Mouse (Mus musculus): ENCODE results near the gene Ush1g. TPM values are rescaled to one million over a fixed set of nuclear protein-coding genes. Genes with fewer than 3 reads are reported as not detected.

Ush1g gene
- total and polyA plus RNA-seq, 3 experiments, result not detected

GRCm38 (mm10) chr11:115303167-115303566, 18.7 kb downstream of the Ush1g start:
- Histone ChIP-seq H3K27me3 (ENCODE audit: control insufficient read depth in 1 of 2, insufficient read depth in 2 of 2, low read length in 2 of 2) (peaks cover 0 to 7% of the 10 kb centered on the region in 2 experiments), H3K4me3 (ENCODE audit: control insufficient read depth in 1 of 2, insufficient read depth in 1 of 2, low read depth in 2 of 2, low read length in 2 of 2) (no peak overlapping the region), H3K79me2 (ENCODE audit: control insufficient read depth, insufficient read depth, low read length, poor library complexity) (no peaks in the 10 kb centered on the region), H3K4me1 (ENCODE audit: control insufficient read depth in 1 of 2, insufficient read depth in 2 of 2, low read length in 2 of 2) (no peaks in the 10 kb centered on the region), H3K9ac (ENCODE audit: control insufficient read depth, low read depth, low read length, poor library complexity, severe bottlenecking) (no peak overlapping the region), H3K9me3 (replicated peaks; ENCODE audit: insufficient read depth, low read length) (no peaks in the 10 kb centered on the region), H3K36me3 (ENCODE audit: control insufficient read depth in 1 of 2, insufficient read depth in 2 of 2, low read length in 2 of 2) (no peaks in the 10 kb centered on the region), H3K27ac (ENCODE audit: control insufficient read depth, low read depth, low read length) (no peak overlapping the region)
- TF ChIP-seq GABPA (IDR thresholded peaks at IDR 0.05; ENCODE audit: low read depth, low read length), result no peak
- no peak for TF ChIP-seq KAT2A (conservative IDR thresholded peaks at IDR 0.05; ENCODE audit: low read depth, low read length)
- TF ChIP-seq ETS1 (IDR thresholded peaks at IDR 0.05; ENCODE audit: low read depth, low read length), result no peak
- no peak for TF ChIP-seq HCFC1 (IDR thresholded peaks at IDR 0.05; ENCODE audit: low read depth, low read length)
- no peak for TF ChIP-seq ZC3H11A (IDR thresholded peaks at IDR 0.05; ENCODE audit: low read depth, low read length)
- TF ChIP-seq GATA1 (IDR thresholded peaks at IDR 0.05; ENCODE audit: low read depth, low read length), result no peak
- TF ChIP-seq NRF1 (IDR thresholded peaks at IDR 0.05; ENCODE audit: insufficient read depth, low read depth, low read length, poor library complexity, severe bottlenecking), result no peak
- TF ChIP-seq BHLHE40 (IDR thresholded peaks at IDR 0.05; ENCODE audit: borderline replicate concordance, low read depth, low read length), result no peak
- TF ChIP-seq MEF2A (IDR thresholded peaks at IDR 0.05; ENCODE audit: extremely low read depth, insufficient replicate concordance, low read depth, low read length, poor library complexity, severe bottlenecking), result no peak
- no peak for TF ChIP-seq CHD2 (IDR thresholded peaks at IDR 0.05; ENCODE audit: low read length)
- TF ChIP-seq JUND (IDR thresholded peaks at IDR 0.05; ENCODE audit: low read depth, low read length), result no peak
- TF ChIP-seq ELF1 (IDR thresholded peaks at IDR 0.05; ENCODE audit: low read depth, low read length), result no peak
- TF ChIP-seq USF2 (IDR thresholded peaks at IDR 0.05; ENCODE audit: borderline replicate concordance in 1 of 2, insufficient read depth in 1 of 2, low read depth in 1 of 2, low read length in 2 of 2), result no peak
- no peak for DNase-seq (ENCODE audit: low read depth, low spot score)

- peaks cover 0 to 5% of the 10 kb centered on the region in 2 experiments; a peak in 1 of 4 replicates for H3K27me3 ChIP-seq (ENCODE audit: control insufficient read depth in 1 of 2, insufficient read depth in 2 of 2, low read length in 2 of 2)
- no peak for TF ChIP-seq ZMIZ1 (IDR thresholded peaks at IDR 0.05; ENCODE audit: low read depth, low read length)
- no peak for TF ChIP-seq POLR2A (IDR thresholded peaks at IDR 0.05; ENCODE audit: control insufficient read depth in 1 of 2, insufficient read depth in 1 of 2, low read depth in 1 of 2, low read length in 2 of 2, poor library complexity in 1 of 2)
- no peak for TF ChIP-seq ZC3H11A (IDR thresholded peaks at IDR 0.05; ENCODE audit: low read depth, low read length)
- TF ChIP-seq ELF1 (IDR thresholded peaks at IDR 0.05; ENCODE audit: low read depth, low read length), result no peak
- TF ChIP-seq MYC (IDR thresholded peaks at IDR 0.05; ENCODE audit: low read depth, low read length), result no peak
- no peak for TF ChIP-seq ETS1 (IDR thresholded peaks at IDR 0.05; ENCODE audit: low read depth, low read length)
- no peak for TF ChIP-seq TCF12 (IDR thresholded peaks at IDR 0.05; ENCODE audit: low read depth, low read length)
- no peak for TF ChIP-seq EP300 (IDR thresholded peaks at IDR 0.05; ENCODE audit: low read depth in 1 of 2, low read length in 2 of 2)
- TF ChIP-seq GATA1 (IDR thresholded peaks at IDR 0.05; ENCODE audit: low read depth, low read length), result no peak
- TF ChIP-seq CHD1 (IDR thresholded peaks at IDR 0.05; ENCODE audit: low read depth, low read length), result no peak
- TF ChIP-seq TBP (IDR thresholded peaks at IDR 0.05; ENCODE audit: low read depth, low read length), result no peak
- no peak for TF ChIP-seq MYB (IDR thresholded peaks at IDR 0.05; ENCODE audit: low read depth, low read length)
- TF ChIP-seq UBTF (IDR thresholded peaks at IDR 0.05; ENCODE audit: borderline replicate concordance, insufficient read depth, low read depth, low read length), result no peak
- TF ChIP-seq NRF1 (IDR thresholded peaks at IDR 0.05; ENCODE audit: insufficient read depth, low read depth, low read length, poor library complexity, severe bottlenecking), result no peak
- TF ChIP-seq KAT2A (conservative IDR thresholded peaks at IDR 0.05; ENCODE audit: low read depth, low read length), result no peak
- TF ChIP-seq MEF2A (IDR thresholded peaks at IDR 0.05; ENCODE audit: extremely low read depth, insufficient replicate concordance, low read depth, low read length, poor library complexity, severe bottlenecking), result no peak
- no peak for TF ChIP-seq E2F4 (IDR thresholded peaks at IDR 0.05; ENCODE audit: borderline replicate concordance, low read depth, low read length)
These were observed 20.5 kb downstream of the Ush1g start for GRCm38 (mm10) chr11:115301351-115301750.

More at GRCm38 (mm10) chr11:115301351-115301750, 20.5 kb downstream of the Ush1g start:
- Histone ChIP-seq H3K79me2 (ENCODE audit: control insufficient read depth, insufficient read depth, low read length, poor library complexity) (no peaks in the 10 kb centered on the region), H3K9me3 (replicated peaks; ENCODE audit: insufficient read depth, low read length) (no peaks in the 10 kb centered on the region), H3K27ac (ENCODE audit: control insufficient read depth, low read depth, low read length) (no peak overlapping the region), H3K9ac (ENCODE audit: control insufficient read depth, low read depth, low read length, poor library complexity, severe bottlenecking) (no peak overlapping the region), H3K4me3 (ENCODE audit: control insufficient read depth in 1 of 2, insufficient read depth in 1 of 2, low read depth in 2 of 2, low read length in 2 of 2) (no peak overlapping the region), H3K4me1 (ENCODE audit: control insufficient read depth in 1 of 2, insufficient read depth in 2 of 2, low read length in 2 of 2) (no peaks in the 10 kb centered on the region; a peak in 1 of 4 replicates), H3K36me3 (ENCODE audit: control insufficient read depth in 1 of 2, insufficient read depth in 2 of 2, low read length in 2 of 2) (no peaks in the 10 kb centered on the region)
- no peak for DNase-seq (ENCODE audit: low read depth, low spot score)

Data from MEL (cell line).